Mouse (Mus musculus): ENCODE measurements around the gene Rassf8. TPM values are rescaled to one million over a fixed set of nuclear protein-coding genes. Genes with fewer than 3 reads are reported as not detected.
A peak's percentile ranks its signal among the peaks of the same experiment; 100 is the strongest.

Gene Rassf8
- polyA plus RNA-seq, 1 experiment from 2014 or later = 5.4 TPM

GRCm38 (mm10) chr6:145819151-145819550, 72.6 kb downstream of the Rassf8 start:
- H3K4me2 ChIP-seq (ENCODE audit: low read depth, low read length) = no peak overlapping the region
- no peak for ATAC-seq (ENCODE audit: low read depth)

DNA sequence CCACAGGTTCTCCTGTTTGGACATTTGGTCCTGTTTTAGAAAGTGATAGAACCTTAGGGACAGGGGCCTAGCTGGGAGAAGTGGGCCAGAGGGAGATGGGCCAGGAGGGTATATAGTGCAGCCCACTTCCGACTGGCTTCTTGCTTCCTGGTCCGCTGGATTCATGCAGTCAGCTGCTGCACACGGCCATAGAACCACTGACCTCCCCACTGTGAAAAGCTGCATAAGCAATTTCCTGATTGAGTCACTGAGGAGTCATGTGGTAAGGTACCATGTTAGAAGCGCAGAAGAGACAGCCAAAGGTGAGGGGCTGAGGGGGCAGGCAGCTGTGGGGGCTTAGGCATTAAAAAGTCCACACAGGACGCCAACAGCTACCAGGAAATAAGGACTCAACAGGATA, 75.7 kb downstream of the Rassf8 start:
- peaks cover 5% of the 10 kb centered on the region; the same call in 1 of the 2 replicates for H3K4me1 ChIP-seq (replicated peaks; ENCODE audit: control insufficient read depth, insufficient read depth, low read length)
- no peak overlapping the region for H3K4me3 ChIP-seq (ENCODE audit: low read length)
- no peaks in the 10 kb centered on the region for H3K27me3 ChIP-seq (ENCODE audit: control insufficient read depth, insufficient read depth, low read depth, low read length)
- ATAC-seq (ENCODE audit: low read depth) = no peak
- no peaks in the 10 kb centered on the region for H3K9me3 ChIP-seq (ENCODE audit: control insufficient read depth, low read length)
- no peak overlapping the region for H3K9ac ChIP-seq (ENCODE audit: low read length)
- peaks cover 16% of the 10 kb centered on the region for H3K36me3 ChIP-seq (ENCODE audit: control insufficient read depth, insufficient read depth, low read length)
- no peak overlapping the region for H3K27ac ChIP-seq (ENCODE audit: low read length)
- WGBS = 61% methylated on average over 5 of the region's 5 CpGs
- H3K4me2 ChIP-seq (ENCODE audit: low read depth, low read length) = no peak overlapping the region

More at GRCm38 (mm10) chr6:145819151-145819550, 72.6 kb downstream of the Rassf8 start:
- WGBS = 75% methylated on average over 9 of the region's 9 CpGs
- Histone ChIP-seq H3K4me3 (ENCODE audit: low read length) (no peak overlapping the region), H3K9ac (ENCODE audit: low read length) (no peak overlapping the region), H3K27me3 (ENCODE audit: control insufficient read depth, insufficient read depth, low read depth, low read length) (no peaks in the 10 kb centered on the region), H3K36me3 (ENCODE audit: control insufficient read depth, insufficient read depth, low read length) (peaks cover 31% of the 10 kb centered on the region), H3K9me3 (ENCODE audit: control insufficient read depth, low read length) (no peaks in the 10 kb centered on the region), H3K4me1 (replicated peaks; ENCODE audit: control insufficient read depth, insufficient read depth, low read length) (peaks cover 5% of the 10 kb centered on the region; the same call in 1 of the 2 replicates), H3K27ac (ENCODE audit: low read length) (no peak overlapping the region)

DNA sequence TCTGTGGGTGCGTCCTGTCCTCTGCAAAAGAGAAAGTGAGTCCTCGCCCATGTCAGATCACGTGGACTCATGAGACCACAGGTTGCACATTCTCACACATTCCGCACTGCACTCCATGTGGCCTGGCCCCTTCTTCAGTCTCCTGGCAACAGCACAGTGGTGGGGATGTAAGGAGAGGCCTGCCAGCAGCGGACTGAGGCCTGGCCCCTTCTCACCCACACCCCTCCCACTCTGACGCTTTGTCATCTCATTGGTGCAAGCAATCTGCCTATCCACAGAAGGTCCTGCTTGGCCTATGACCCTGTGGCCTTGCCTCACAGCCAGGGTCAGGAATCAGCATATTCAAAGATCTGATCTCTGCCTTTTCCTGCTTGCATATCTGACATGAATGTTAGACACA, 76.6 kb downstream of the Rassf8 start:
- no peaks in the 10 kb centered on the region for H3K9me3 ChIP-seq (ENCODE audit: control insufficient read depth, low read length)
- no peak overlapping the region for H3K4me2 ChIP-seq (ENCODE audit: low read depth, low read length)
- no peak overlapping the region for H3K27ac ChIP-seq (ENCODE audit: low read length)
- H3K27me3 ChIP-seq (ENCODE audit: control insufficient read depth, insufficient read depth, low read depth, low read length) = no peaks in the 10 kb centered on the region
- WGBS = 49% methylated on average over 6 of the region's 6 CpGs
- H3K9ac ChIP-seq (ENCODE audit: low read length) = no peak overlapping the region
- 0 out of 2 replicates have a peak, but pooled peaks cover 10% of the 10 kb centered on the region for H3K36me3 ChIP-seq (ENCODE audit: control insufficient read depth, insufficient read depth, low read length)
- H3K4me3 ChIP-seq (ENCODE audit: low read length) = no peak overlapping the region
- peak; percentile 92 for ATAC-seq (ENCODE audit: low read depth)
- H3K4me1 ChIP-seq (replicated peaks; ENCODE audit: control insufficient read depth, insufficient read depth, low read length) = peaks cover 5% of the 10 kb centered on the region; the same call in 1 of the 2 replicates

DNA sequence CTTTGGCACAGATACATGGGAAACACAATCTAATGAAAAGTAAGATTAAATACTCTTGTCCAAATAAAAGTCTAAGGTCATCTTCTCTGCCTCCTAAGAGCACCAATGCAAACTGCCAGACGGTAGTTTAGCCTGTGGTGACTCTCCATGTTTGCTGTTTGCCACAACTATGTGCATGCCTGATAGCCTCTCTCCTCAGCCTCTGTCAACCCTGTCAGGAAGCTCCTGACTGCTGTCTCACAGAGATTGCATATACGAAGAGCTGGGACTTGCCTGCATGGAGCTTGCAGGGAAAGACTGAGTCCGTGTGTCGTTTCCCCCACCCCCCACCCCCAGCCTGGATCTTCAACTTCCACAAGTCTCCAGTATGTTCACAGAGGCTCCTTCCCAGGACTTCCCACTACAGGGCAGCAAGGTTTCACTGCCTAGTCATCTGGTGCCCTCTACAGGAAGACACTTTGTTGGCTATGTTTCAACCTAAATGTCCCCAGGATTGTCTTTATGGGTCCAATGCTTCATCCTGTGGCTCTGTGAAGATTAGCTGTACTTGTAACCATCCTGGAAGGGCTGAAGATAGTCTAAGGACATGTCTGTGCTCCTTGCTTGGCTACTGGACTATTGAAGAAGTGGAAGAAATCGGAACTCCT, 77.2 kb downstream of the Rassf8 start:
- peak; percentile 56 for ATAC-seq (ENCODE audit: low read depth)

DNA sequence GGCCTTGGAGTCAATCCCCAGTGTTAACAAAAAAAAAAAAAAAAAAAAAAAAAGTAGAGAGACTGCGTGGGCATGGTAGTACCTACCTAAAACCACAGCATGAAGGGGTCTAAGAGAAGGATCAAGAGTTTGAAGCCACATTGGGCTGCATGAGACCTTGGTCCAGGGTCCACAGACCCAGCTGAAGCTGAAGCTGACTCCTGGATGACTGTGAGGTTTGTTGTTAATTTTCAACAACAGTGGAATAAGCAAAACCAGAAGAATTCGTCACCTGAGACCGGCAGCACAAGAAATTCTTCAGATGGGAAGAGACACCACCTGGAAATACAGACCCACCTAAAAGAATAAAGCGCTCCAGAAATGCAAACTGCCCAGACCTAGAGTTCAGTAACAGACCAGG, 79.8 kb downstream of the Rassf8 start:
- Histone ChIP-seq H3K4me2 (ENCODE audit: low read depth, low read length) (no peak overlapping the region), H3K27me3 (ENCODE audit: control insufficient read depth, insufficient read depth, low read depth, low read length) (no peaks in the 10 kb centered on the region), H3K4me1 (replicated peaks; ENCODE audit: control insufficient read depth, insufficient read depth, low read length) (peaks cover 12% of the 10 kb centered on the region; the same call in 1 of the 2 replicates), H3K9me3 (ENCODE audit: control insufficient read depth, low read length) (no peaks in the 10 kb centered on the region), H3K4me3 (ENCODE audit: low read length) (no peak overlapping the region), H3K9ac (ENCODE audit: low read length) (no peak overlapping the region), H3K36me3 (ENCODE audit: control insufficient read depth, insufficient read depth, low read length) (no peaks in the 10 kb centered on the region), H3K27ac (ENCODE audit: low read length) (no peak overlapping the region)
- WGBS = 88% methylated on average over 4 of the region's 4 CpGs
- no peak for ATAC-seq (ENCODE audit: low read depth)

More for the DNA sequence above, 77.2 kb downstream of the Rassf8 start:
- peaks cover 5% of the 10 kb centered on the region; the same call in 1 of the 2 replicates for H3K4me1 ChIP-seq (replicated peaks; ENCODE audit: control insufficient read depth, insufficient read depth, low read length)
- no peaks in the 10 kb centered on the region for H3K27me3 ChIP-seq (ENCODE audit: control insufficient read depth, insufficient read depth, low read depth, low read length)
- WGBS = 35% methylated on average over 5 of the region's 5 CpGs
- H3K9ac ChIP-seq (ENCODE audit: low read length) = no peak overlapping the region
- H3K36me3 ChIP-seq (ENCODE audit: control insufficient read depth, insufficient read depth, low read length) = 0 out of 2 replicates have a peak, but pooled peaks cover 5% of the 10 kb centered on the region
- no peak overlapping the region for H3K4me3 ChIP-seq (ENCODE audit: low read length)
- no peaks in the 10 kb centered on the region for H3K9me3 ChIP-seq (ENCODE audit: control insufficient read depth, low read length)
- H3K4me2 ChIP-seq (ENCODE audit: low read depth, low read length) = no peak overlapping the region
- no peak overlapping the region for H3K27ac ChIP-seq (ENCODE audit: low read length)

- H3K4me2 ChIP-seq (ENCODE audit: low read depth, low read length) = no peak overlapping the region
- no peak overlapping the region for H3K4me3 ChIP-seq (ENCODE audit: low read length)
- H3K27me3 ChIP-seq (ENCODE audit: control insufficient read depth, insufficient read depth, low read depth, low read length) = no peaks in the 10 kb centered on the region
- no peaks in the 10 kb centered on the region for H3K9me3 ChIP-seq (ENCODE audit: control insufficient read depth, low read length)
- WGBS = 77% methylated on average over 16 of the region's 16 CpGs
- no peaks in the 10 kb centered on the region for H3K36me3 ChIP-seq (ENCODE audit: control insufficient read depth, insufficient read depth, low read length)
- no peak overlapping the region for H3K27ac ChIP-seq (ENCODE audit: low read length)
- H3K4me1 ChIP-seq (replicated peaks; ENCODE audit: control insufficient read depth, insufficient read depth, low read length) = peaks cover 7% of the 10 kb centered on the region; the same call in 1 of the 2 replicates
- no peak overlapping the region for H3K9ac ChIP-seq (ENCODE audit: low read length)
- no peak for ATAC-seq (ENCODE audit: low read depth)
Observed at GRCm38 (mm10) chr6:145829062-145829835, 82.7 kb downstream of the Rassf8 start.

- Histone ChIP-seq H3K9ac (ENCODE audit: low read length) (no peak overlapping the region), H3K27me3 (ENCODE audit: control insufficient read depth, insufficient read depth, low read depth, low read length) (no peaks in the 10 kb centered on the region), H3K36me3 (ENCODE audit: control insufficient read depth, insufficient read depth, low read length) (no peaks in the 10 kb centered on the region), H3K9me3 (ENCODE audit: control insufficient read depth, low read length) (no peaks in the 10 kb centered on the region), H3K27ac (ENCODE audit: low read length) (no peak overlapping the region), H3K4me3 (ENCODE audit: low read length) (peak overlapping the region; percentile 21; the same call in 1 of the 2 replicates), H3K4me2 (ENCODE audit: low read depth, low read length) (peak overlapping the region; percentile 51), H3K4me1 (replicated peaks; ENCODE audit: control insufficient read depth, insufficient read depth, low read length) (peaks cover 7% of the 10 kb centered on the region; the same call in 1 of the 2 replicates)
- peak; percentile 66 for ATAC-seq (ENCODE audit: low read depth)
- WGBS = 9% methylated on average over 8 of the region's 8 CpGs
Observed at GRCm38 (mm10) chr6:145830117-145830516, 83.6 kb downstream of the Rassf8 start.

DNA sequence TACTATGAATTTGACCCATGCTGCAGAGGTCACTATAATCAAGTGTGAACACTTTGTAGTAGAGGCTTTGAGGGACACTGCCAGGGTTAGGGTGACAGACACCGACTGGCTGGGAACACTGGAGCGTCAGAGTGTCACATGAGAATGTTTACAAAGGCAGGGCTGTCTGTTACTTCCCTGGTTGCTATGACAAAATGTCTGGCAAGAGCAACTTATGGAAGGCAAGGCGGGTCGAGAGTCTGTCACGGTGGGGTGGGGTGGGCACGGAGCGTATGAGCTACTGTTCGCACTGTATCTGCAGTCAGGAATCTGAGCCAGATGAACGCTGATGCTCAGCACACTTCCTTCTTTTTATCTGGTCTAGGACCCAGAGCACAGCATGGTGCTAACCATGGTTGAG, 84.1 kb downstream of the Rassf8 start:
- Histone ChIP-seq H3K9ac (ENCODE audit: low read length) (no peak overlapping the region), H3K9me3 (ENCODE audit: control insufficient read depth, low read length) (no peaks in the 10 kb centered on the region), H3K27me3 (ENCODE audit: control insufficient read depth, insufficient read depth, low read depth, low read length) (no peaks in the 10 kb centered on the region), H3K4me3 (ENCODE audit: low read length) (peak overlapping the region; percentile 21; the same call in 1 of the 2 replicates), H3K4me2 (ENCODE audit: low read depth, low read length) (peak overlapping the region; percentile 51), H3K36me3 (ENCODE audit: control insufficient read depth, insufficient read depth, low read length) (no peaks in the 10 kb centered on the region), H3K4me1 (replicated peaks; ENCODE audit: control insufficient read depth, insufficient read depth, low read length) (peaks cover 7% of the 10 kb centered on the region; the same call in 1 of the 2 replicates), H3K27ac (ENCODE audit: low read length) (no peak overlapping the region)
- WGBS = 17% methylated on average over 9 of the region's 9 CpGs
- peak; percentile 66 for ATAC-seq (ENCODE audit: low read depth)

GRCm38 (mm10) chr6:145832927-145833326, 86.4 kb downstream of the Rassf8 start:
- no peak for ATAC-seq (ENCODE audit: low read depth)
- peaks cover 7% of the 10 kb centered on the region; the same call in 1 of the 2 replicates for H3K4me1 ChIP-seq (replicated peaks; ENCODE audit: control insufficient read depth, insufficient read depth, low read length)
- no peak overlapping the region for H3K4me3 ChIP-seq (ENCODE audit: low read length)
- H3K36me3 ChIP-seq (ENCODE audit: control insufficient read depth, insufficient read depth, low read length) = no peaks in the 10 kb centered on the region
- 55% methylated on average over 8 of the region's 8 CpGs for WGBS
- no peak overlapping the region for H3K27ac ChIP-seq (ENCODE audit: low read length)
- no peaks in the 10 kb centered on the region for H3K27me3 ChIP-seq (ENCODE audit: control insufficient read depth, insufficient read depth, low read depth, low read length)
- H3K4me2 ChIP-seq (ENCODE audit: low read depth, low read length) = no peak overlapping the region
- no peak overlapping the region for H3K9ac ChIP-seq (ENCODE audit: low read length)
- no peaks in the 10 kb centered on the region for H3K9me3 ChIP-seq (ENCODE audit: control insufficient read depth, low read length)

Data from lung, embryonic 16.5 days (tissue).